Mouse (Mus musculus) bone marrow, adult 2 months (tissue): ENCODE results near the gene Atp1a2.

Experiments used
- CTCF ChIP-seq: fragments of 200-500 bp; IDR thresholded peaks from 2 replicates; pipeline ENCODE4 v1.5.1; 2011; ENCODE audit warnings: low read length, control low read depth; ENCODE audit not compliant: control insufficient read depth, insufficient read depth
- POLR2A ChIP-seq: fragments of 200-500 bp; IDR thresholded peaks from 2 replicates; pipeline ENCODE4 v1.6.1; 2011; ENCODE audit warnings: low read depth, mild to moderate bottlenecking, control low read depth, low read length, borderline replicate concordance; ENCODE audit not compliant: control insufficient read depth

GRCm38 (mm10) chr1:172326684-172327083, 28.8 kb upstream of the Atp1a2 start:
- no peak for TF ChIP-seq POLR2A
- no peak for TF ChIP-seq CTCF
